Mouse (Mus musculus) cerebellum, adult 11-12 months (tissue): ENCODE measurements around the gene Csrnp3.

Source experiments
- DNase-seq: peaks from one replicate; pipeline ENCODE4 v3.0.0; 2022

Gene Csrnp3

DNA sequence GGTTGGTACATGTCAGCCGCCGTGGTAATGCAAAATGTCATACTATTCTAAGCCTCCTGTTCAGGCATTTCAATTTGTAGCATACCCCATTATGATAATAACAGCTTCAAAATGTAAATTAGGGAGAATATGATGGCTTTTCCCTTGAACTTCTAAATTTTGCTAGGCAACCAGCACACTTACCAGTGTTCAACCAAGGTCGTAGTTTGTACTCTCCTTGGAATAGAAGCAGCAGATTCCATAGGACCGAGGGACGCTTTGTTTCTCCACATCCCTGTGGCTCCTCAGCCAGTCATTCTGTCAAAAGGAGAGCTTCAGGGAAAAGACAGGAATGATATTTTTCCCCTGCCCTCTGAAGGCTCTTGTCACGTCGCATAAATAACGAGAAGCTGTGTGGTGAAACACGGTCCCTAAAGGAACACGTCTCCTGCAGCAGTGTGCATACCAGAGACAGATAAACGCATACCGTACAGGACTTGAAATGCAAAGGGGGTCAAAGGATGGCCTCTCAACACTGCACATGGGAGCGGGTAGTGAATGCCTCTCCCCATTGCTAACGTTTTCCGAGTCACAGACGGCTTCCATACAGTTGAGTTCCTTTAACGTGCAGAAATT, 108.3 kb downstream of the Csrnp3 start:
- no peak for DNase-seq

GRCm38 (mm10) chr2:65955804-65956203, 110.2 kb downstream of the Csrnp3 start:
- no peak for DNase-seq

DNA sequence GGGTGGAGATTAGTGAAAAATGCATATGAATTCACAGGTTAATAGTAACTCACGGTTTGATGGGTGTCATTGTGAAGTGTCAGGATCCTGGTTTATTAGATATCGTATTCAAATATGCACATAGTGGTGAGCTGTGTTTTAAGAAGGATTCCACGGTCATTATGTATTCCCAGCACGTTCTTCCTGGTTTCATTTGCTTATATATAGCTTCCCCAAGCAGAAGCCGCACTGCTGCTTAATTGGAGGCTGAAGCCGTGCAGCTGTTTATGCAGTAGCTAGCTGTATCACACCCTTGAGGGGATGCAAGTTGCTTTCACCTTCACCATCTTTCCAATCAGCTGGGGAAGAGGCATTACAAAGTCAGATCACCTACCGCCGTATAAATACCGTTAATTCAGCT, 111.2 kb downstream of the Csrnp3 start:
- DNase-seq, result no peak

- no peak for DNase-seq
These were observed 117.9 kb downstream of the Csrnp3 start for GRCm38 (mm10) chr2:65963420-65963819.

- DNase-seq, result no peak
These were observed 123.2 kb downstream of the Csrnp3 start for GRCm38 (mm10) chr2:65968810-65969209.

- no peak for DNase-seq
These were observed 128.3 kb downstream of the Csrnp3 start for GRCm38 (mm10) chr2:65973907-65974306.

DNA sequence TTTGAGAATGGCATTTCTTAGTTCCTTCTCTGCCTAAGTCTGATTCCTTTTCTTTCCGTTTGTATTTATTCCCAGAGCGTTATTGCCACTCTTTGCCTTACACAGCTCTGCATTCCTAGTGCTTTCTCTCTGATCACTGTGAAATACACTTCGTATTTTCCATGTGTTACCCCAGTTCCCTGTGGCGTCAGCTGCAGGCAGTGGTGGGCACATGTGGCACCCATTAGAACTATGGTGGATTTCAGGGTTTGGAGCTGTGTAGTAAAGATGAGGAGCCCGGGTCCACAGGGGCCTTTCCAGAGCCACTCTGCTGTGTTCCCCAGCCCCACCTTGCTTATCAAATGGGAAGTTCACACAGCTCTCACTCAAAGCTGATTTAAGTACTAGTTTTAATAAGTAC, 129.8 kb downstream of the Csrnp3 start:
- DNase-seq, result no peak

- peak; percentile 34 for DNase-seq
These were observed 133.9 kb downstream of the Csrnp3 start for GRCm38 (mm10) chr2:65979338-65980053.

- DNase-seq, result no peak
These were observed 135.9 kb downstream of the Csrnp3 start for GRCm38 (mm10) chr2:65981470-65981869.

DNA sequence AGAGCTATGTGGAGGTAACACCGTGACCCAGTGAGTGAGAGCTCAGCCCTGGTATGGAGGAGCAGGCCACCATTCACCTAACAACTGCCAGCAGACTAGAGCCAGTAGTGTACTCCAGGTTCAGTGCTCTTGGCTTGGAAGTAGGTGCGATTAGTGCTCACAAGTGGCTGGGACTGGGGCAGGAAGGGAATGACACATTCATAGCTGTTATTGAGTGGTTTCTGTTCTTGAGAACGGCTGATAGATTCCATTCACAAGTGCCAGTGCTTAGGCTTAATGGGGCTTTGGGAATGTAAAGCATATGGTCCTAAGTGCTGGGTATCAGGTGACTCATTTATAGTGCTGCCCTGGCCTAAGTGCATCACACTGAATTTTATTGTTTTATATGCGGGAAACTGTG, 136.4 kb downstream of the Csrnp3 start:
- DNase-seq, result no peak

- DNase-seq, result no peak
These were observed 140.1 kb downstream of the Csrnp3 start for GRCm38 (mm10) chr2:65985706-65986105.

DNA sequence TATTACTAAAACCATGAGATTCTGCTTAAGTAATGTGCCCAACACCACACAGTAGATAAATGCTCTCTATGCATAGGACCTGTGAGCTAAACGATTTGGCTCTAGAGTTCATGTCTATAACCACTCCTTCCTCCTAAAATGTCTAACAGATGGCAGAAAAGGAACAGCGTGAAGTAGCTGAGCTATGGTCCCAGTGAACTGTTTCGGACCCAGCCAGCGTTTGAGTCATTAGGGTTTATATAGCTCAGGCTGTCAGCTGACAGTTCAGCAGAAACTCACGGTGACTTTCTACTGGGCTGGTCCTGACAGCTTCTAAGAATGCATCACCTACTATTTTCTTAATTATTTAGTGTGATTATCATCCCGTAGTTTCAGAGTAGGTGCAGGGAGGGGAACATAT, 141.5 kb downstream of the Csrnp3 start:
- no peak for DNase-seq

DNA sequence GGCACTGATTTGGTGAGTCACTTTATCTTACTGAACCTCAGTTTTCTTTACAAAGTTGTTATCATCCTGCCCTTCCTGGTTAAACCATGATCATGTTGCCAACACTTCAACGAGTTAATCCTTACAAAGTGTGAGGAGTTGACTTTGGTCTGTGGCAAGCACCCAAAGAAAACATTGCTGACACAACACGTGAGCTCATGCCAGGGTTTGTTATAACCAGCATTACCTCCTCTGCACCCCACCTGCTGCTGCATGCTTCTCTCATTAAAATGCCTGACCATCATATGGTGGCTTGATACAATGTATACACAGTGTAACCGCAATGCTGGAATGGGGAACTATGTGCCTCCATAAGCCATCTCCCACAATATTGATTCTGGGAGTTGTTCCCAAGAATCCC, 142.0 kb downstream of the Csrnp3 start:
- DNase-seq, result no peak

DNA sequence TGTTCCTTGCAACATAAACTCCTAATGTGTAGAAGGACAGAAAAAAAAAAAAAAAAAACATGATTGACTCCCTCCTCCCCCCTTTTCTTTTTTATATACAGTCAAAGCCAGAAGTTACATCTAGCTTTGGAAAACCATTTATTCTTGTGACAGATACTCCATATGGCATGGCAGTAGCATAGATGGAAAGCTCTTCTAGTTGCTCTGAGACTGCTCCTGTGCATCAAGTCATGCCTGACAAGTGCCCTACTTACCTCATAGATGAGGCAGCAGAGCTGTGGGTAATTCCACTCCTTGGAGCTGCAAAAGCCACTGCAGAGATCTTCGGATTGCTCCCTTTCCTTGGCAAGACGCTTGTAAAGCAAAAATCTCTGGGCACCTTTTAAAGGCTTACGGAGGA, 143.2 kb downstream of the Csrnp3 start:
- no peak for DNase-seq

- no peak for DNase-seq
These were observed 144.5 kb downstream of the Csrnp3 start for GRCm38 (mm10) chr2:65990108-65990507.

GRCm38 (mm10) chr2:65990754-65991153, 145.2 kb downstream of the Csrnp3 start:
- no peak for DNase-seq

GRCm38 (mm10) chr2:65993371-65993770, 147.8 kb downstream of the Csrnp3 start:
- no peak for DNase-seq

- DNase-seq, result no peak
These were observed 149.4 kb downstream of the Csrnp3 start for GRCm38 (mm10) chr2:65994886-65995468.

GRCm38 (mm10) chr2:65998747-65999146, 153.2 kb downstream of the Csrnp3 start:
- DNase-seq, result no peak

- no peak for DNase-seq
These were observed 163.6 kb downstream of the Csrnp3 start for GRCm38 (mm10) chr2:66008995-66009654.

- DNase-seq, result no peak
These were observed 164.1 kb downstream of the Csrnp3 start for GRCm38 (mm10) chr2:66009677-66010076.

DNA sequence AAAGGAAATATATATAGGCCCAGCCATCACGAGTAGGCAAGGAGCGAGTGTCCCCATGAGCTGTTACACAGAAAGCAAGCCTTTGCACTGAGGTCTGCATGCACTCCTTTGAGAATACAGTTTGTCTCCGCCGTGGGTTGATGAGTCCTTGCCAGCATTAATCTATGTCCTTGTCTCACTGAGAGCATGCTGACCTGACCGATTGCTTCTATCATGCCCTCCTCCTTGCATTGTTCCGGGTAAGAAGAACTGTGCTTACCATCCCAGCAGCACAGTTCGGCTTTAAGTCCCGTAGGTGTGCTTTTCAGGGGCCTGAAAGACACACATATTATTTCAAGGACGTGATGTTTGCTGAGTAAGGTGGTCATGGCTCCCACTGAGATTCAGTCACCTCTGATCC, 173.1 kb downstream of the Csrnp3 start:
- DNase-seq, result no peak

DNA sequence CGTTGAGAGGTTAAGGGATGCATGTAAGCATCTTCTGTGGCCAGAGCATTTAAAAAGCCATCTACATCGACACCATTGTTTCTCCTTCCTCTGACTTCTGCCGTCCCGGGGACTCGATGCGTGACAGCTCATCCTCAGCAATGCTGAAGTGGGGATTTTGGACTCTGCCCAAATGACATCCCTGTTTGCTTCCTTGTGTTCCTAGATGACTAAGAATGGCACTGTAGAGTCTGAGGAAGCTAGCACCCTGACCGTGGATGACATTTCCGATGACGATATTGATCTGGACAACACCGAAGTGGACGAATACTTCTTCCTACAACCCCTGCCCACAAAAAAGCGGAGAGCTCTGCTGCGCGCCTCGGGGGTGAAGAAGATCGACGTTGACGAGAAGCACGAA, 173.7 kb downstream of the Csrnp3 start:
- DNase-seq, result no peak

- DNase-seq, result no peak
These were observed 177.9 kb downstream of the Csrnp3 start for GRCm38 (mm10) chr2:66023419-66023818.
